Mouse (Mus musculus) kidney, adult 2 months (tissue): ENCODE results near the gene Tox2. TPM values are rescaled to one million over a fixed set of nuclear protein-coding genes. Genes with fewer than 3 reads are reported as not detected.

Experiments used
- DNase-seq: peaks from one replicate; pipeline ENCODE4 v3.0.0; 2021
- H3K27ac ChIP-seq: fragments of 200-500 bp; 2 replicates; pipeline ENCODE4 v1.5.1; 2012; ENCODE audit warnings: low read depth, low read length, control low read depth, inconsistent platforms; ENCODE audit not compliant: insufficient read depth
- H3K27me3 ChIP-seq: fragments of 200-500 bp; replicated peaks from 2 replicates; pipeline ENCODE4 v1.6.1; 2012; ENCODE audit warnings: mild to moderate bottlenecking, moderate library complexity, low read length, inconsistent platforms; ENCODE audit not compliant: control insufficient read depth, insufficient read depth
- H3K36me3 ChIP-seq: fragments of 200-500 bp; 2 replicates; pipeline ENCODE4 v1.6.1; 2012; ENCODE audit warnings: mild to moderate bottlenecking, moderate library complexity, low read length, inconsistent platforms; ENCODE audit not compliant: control insufficient read depth, insufficient read depth
- H3K4me1 ChIP-seq: fragments of 200-500 bp; 2 replicates; pipeline ENCODE4 v1.6.1; 2011; ENCODE audit warnings: low read length; ENCODE audit not compliant: control insufficient read depth, insufficient read depth
- H3K4me3 ChIP-seq: fragments of 200-500 bp; 2 replicates; pipeline ENCODE4 v1.5.1; 2011; ENCODE audit warnings: mild to moderate bottlenecking, low read depth, low read length, control low read depth; ENCODE audit not compliant: insufficient read depth
- CTCF ChIP-seq: fragments of 200-500 bp; conservative IDR thresholded peaks from 2 replicates; pipeline ENCODE4 v1.5.1; 2011; ENCODE audit warnings: low read depth, mild to moderate bottlenecking, control low read depth, low read length, moderate library complexity, mixed read lengths; ENCODE audit not compliant: insufficient read depth, insufficient read length
- POLR2A ChIP-seq: fragments of 200-500 bp; IDR thresholded peaks from one replicate; pipeline ENCODE4 v1.6.1; 2011; ENCODE audit warnings: low read depth, low read length, control low read depth
- WGBS: fragments of 180-500 bp; shearing (Covaris S2); methylation state at CpG from one replicate; pipeline ENCODE4 v1.1.7; 2018; 5-methylcytosine and 5-hydroxymethylcytosine counted together
- polyA plus RNA-seq: library from polyadenylated mRNA; depleted of rRNA; stranded (reverse); fragments of >200 nt; gene quantifications from 2 replicates; pipeline ENCODE4 v1.2.3, GENCODE M21; 2012

Gene Tox2
- polyA plus RNA-seq, 1 experiment: 1.4 TPM

DNA sequence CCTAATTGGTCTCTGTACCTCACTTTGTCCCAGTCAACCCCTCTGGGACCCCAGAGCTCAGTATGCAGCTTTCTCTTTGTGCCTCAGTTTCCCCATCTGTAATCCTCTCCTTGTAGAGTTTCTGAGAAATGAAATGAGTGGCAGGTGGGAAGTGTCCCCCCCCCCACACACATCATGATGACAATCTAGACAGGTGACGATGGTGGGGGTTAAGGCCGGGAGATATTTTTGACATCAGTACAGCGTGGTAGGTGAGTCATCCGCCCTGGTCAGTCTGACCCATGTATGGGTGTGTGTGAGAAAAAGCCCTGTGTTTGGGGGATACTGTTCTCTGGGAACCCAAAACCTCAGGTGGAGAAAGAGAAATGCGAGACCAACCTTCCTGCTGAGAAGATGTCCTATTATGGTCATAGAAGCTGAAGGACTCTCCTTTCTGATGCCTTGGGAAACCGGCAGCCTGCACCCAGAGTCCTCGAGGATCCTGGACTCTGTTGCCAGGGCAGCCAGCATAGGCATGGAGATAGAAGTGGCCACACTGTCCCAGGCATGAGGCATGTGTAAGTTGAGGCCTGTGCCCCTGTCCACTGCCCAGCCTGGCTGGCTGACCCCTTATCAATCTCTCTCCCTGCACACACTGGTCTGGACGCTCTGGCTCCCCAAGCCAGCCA, 144.7 kb downstream of the Tox2 start:
- Histone ChIP-seq H3K27ac (no peak overlapping the region), H3K4me3 (no peak overlapping the region), H3K27me3 (no peaks in the 10 kb centered on the region), H3K36me3 (no peaks in the 10 kb centered on the region), H3K4me1 (no peaks in the 10 kb centered on the region)
- WGBS: 85% methylated on average over 8 of the region's 8 CpGs
- no peak for DNase-seq
- TF ChIP-seq CTCF: no peak
- no peak for TF ChIP-seq POLR2A

DNA sequence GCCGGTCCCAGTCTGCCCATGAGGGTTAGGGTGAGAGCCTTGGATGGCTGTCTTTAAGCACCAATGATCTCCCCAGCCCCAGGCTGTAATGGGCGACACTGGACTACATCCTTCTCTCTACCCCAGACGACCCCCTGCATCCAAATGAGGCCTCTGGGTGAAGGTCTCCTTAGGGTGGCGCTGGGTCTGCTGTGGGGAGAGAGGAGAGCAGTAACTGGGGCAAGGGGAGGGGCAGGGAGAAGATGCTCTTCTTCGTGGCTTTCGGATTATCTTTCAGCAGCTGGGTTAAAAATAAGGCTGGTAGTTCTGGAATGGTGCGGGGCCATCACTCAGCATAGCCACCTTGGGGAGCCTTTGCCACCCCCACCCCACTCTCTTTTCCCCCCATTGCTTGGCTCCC, 145.8 kb downstream of the Tox2 start:
- TF ChIP-seq POLR2A (no peak), CTCF (no peak)
- 72% methylated on average over 7 of the region's 7 CpGs for WGBS
- Histone ChIP-seq H3K4me3 (no peak overlapping the region), H3K27ac (no peak overlapping the region), H3K27me3 (no peaks in the 10 kb centered on the region), H3K36me3 (no peaks in the 10 kb centered on the region), H3K4me1 (no peaks in the 10 kb centered on the region)
- DNase-seq: no peak

DNA sequence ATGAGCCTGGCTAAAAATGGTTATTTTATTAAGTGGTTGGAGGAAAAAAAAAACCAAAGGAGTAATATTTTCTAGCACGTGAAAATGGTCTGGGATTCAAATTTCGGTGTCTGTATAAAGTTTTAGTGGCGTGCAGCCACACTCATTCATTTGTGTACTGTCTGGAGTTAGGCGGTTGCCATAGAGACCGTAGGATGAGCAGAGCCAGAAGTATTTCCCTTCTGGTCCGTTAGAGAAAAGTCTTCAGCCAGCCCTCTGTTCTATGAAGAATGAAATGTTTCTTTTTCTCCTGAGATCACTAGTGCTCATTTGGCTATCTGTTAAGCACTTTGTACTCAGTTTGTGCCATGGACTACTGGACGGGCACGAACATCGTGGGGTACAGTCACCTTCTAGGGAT, 146.5 kb downstream of the Tox2 start:
- DNase-seq: no peak
- whole genome bisulfite sequencing: 61% methylated on average over 9 of the region's 9 CpGs
- TF ChIP-seq CTCF (no peak), POLR2A (no peak)
- H3K27ac ChIP-seq: no peak overlapping the region
- H3K4me3 ChIP-seq: no peak overlapping the region
- no peaks in the 10 kb centered on the region for H3K36me3 ChIP-seq
- H3K27me3 ChIP-seq: no peaks in the 10 kb centered on the region
- H3K4me1 ChIP-seq: no peaks in the 10 kb centered on the region

DNA sequence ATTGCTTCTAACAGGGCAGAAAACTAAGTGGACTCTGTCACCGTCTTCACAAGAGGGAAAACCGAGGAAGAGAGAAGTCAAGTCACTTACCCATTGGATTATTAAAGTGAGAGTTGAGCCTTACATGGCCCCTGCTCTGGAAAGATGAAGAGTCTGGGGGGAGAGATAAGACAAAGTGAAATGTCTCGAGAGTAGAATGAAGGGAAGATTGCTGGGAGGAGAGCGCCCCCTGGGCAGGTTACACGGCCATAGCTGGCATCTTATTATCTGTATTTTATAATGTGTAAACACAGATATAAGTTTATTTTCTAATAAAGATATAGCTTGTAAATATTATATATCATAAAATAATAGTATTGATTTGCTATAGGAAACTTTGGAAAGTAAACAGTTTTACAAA, 147.5 kb downstream of the Tox2 start:
- no peaks in the 10 kb centered on the region for H3K4me1 ChIP-seq
- WGBS: 47% methylated on average over 5 of the region's 5 CpGs
- TF ChIP-seq CTCF: peak; percentile 45
- no peak for TF ChIP-seq POLR2A
- DNase-seq: no peak
- H3K4me3 ChIP-seq: no peak overlapping the region
- H3K27ac ChIP-seq: no peak overlapping the region
- H3K36me3 ChIP-seq: no peaks in the 10 kb centered on the region
- no peaks in the 10 kb centered on the region for H3K27me3 ChIP-seq

DNA sequence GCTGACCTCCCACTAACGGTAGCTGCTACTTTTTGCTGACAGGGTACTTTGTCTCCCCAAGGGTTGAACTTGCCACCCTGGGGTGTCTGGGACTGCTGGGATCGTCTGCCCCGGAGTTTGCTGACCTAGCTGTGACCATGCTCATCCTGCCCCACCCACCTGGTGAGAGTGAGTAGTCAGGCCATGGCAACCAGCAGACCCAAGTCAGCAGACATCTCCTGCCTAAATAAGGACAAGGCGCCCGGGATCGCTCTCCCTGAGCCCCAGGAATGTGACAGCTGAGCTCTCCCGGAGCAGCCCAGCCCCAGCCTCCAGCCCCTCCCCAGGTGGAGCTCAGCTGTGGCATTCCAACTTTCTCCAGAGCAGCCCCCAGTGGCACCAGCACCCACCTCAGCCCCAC, 150.8 kb downstream of the Tox2 start:
- no peak for DNase-seq
- Histone ChIP-seq H3K27ac (no peak overlapping the region), H3K36me3 (no peaks in the 10 kb centered on the region), H3K27me3 (no peaks in the 10 kb centered on the region), H3K4me3 (no peak overlapping the region), H3K4me1 (no peaks in the 10 kb centered on the region)
- TF ChIP-seq POLR2A (no peak), CTCF (no peak)
- WGBS: 15% methylated on average over 7 of the region's 7 CpGs

DNA sequence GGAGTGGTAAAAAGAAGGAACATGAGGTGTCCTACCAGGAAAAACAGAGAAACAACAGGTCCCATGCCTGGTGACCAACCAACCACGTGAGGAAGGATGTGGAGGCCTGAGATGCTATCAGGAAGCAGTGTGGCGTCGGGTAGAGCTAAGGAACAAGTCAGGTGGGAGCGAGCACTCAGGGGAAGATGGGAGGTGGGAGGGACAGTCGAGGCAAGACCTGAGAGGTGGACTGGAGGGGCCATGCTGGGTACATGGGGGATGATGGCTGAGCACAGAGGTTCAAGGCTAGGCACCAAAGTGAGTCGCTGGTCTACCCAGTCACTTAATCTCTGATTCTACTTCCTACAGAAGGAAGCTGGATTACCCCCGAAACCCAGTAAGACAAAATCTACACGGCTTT, 152.7 kb downstream of the Tox2 start:
- 75% methylated on average over 8 of the region's 8 CpGs for WGBS
- H3K36me3 ChIP-seq: no peaks in the 10 kb centered on the region
- no peaks in the 10 kb centered on the region for H3K4me1 ChIP-seq
- DNase-seq: no peak
- no peak overlapping the region for H3K27ac ChIP-seq
- H3K4me3 ChIP-seq: no peak overlapping the region
- H3K27me3 ChIP-seq: no peaks in the 10 kb centered on the region
- no peak for TF ChIP-seq CTCF
- TF ChIP-seq POLR2A: no peak

DNA sequence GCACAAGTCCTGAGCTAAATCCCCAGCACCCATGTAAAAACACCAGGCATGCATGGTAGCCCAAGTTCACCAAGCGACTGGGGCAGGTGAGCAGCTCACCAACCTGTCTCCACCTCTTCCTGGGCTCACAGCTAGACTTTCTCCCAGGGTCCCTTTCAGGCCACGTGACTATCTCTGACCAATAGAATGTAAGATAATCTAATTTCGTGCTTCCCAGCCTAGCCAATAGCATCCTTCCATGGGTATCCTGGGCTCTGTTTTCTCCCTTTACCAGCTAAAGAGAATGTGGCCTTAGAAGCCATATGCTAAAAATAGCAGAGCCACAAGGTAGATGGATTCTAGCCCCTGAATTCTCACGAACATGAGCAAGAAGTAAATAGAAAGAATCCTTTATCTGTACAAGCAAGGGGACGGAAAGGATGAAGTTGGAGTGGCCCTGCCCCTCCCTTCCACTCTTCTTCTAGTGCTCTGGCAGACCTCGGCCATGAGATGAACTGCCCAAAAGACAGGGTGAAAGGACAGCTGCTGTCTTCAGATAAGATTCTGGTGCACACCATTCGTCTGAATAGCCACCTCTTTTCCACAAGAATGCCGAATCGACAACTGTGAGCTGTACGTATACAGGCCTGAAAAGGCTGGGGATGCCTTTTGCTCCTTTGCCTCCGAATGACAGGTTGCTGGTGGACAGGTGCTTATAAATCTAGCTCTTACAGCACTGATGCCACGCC, 153.4 kb downstream of the Tox2 start:
- WGBS: 91% methylated on average over 12 of the region's 12 CpGs
- Histone ChIP-seq H3K36me3 (no peaks in the 10 kb centered on the region), H3K27ac (no peak overlapping the region), H3K27me3 (no peaks in the 10 kb centered on the region), H3K4me3 (no peak overlapping the region), H3K4me1 (no peaks in the 10 kb centered on the region)
- no peak for DNase-seq
- TF ChIP-seq POLR2A (no peak), CTCF (no peak)

DNA sequence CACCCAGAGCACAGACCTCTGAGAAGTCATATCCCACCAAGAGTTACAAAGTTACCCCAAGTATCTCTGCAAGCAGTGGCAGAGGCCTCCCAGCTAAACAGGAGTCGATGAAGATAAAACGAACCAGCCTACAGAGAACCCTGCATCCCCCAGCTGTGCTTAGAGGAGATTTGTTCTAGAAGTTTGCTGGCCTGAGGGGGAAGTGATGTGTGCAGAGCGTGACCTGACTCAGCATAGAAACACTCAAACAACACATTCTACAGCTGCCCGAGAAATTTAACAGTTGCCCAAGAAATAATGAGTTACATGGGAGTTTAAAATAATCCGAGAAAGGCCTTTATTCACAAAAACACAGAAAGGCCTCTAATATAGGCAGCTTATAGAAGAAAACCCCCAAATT, 155.7 kb downstream of the Tox2 start:
- no peaks in the 10 kb centered on the region for H3K4me1 ChIP-seq
- no peak overlapping the region for H3K4me3 ChIP-seq
- no peak overlapping the region for H3K27ac ChIP-seq
- no peak for DNase-seq
- no peaks in the 10 kb centered on the region for H3K27me3 ChIP-seq
- TF ChIP-seq POLR2A (no peak), CTCF (no peak)
- H3K36me3 ChIP-seq: no peaks in the 10 kb centered on the region
- WGBS: 48% methylated on average over 5 of the region's 5 CpGs
